Mouse (Mus musculus): ENCODE measurements around the gene Ppara. TPM values are rescaled to one million over a fixed set of nuclear protein-coding genes. Genes with fewer than 3 reads are reported as not detected.
A peak's percentile ranks its signal among the peaks of the same experiment; 100 is the strongest.

The Ppara gene
- total RNA-seq, 2 experiments from 2014 or later: 21.9 to 22.2 TPM

GRCm38 (mm10) chr15:85795516-85795915 is 60.7 kb downstream of the Ppara start:
- DNase-seq (ENCODE audit: low spot score): no peak

DNA sequence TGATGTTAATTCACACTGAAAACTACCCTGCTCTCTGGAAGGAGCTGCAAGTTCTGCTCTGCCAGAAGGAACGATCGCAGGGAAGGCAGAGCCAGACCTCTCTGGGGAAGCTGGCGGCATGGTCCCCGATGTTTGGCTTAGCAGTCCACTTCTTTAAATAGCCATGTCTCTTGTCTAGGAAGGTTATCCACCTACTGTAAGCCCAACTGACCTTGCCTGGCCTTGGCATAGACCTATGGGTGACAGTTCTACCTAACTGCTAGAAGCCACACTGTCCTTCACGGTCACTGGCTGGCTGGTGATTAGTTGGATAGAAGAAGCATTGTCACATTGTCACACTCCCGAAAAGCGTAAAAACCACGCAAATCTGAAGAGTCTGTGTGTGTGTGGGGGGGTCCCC is 63.9 kb downstream of the Ppara start:
- DNase-seq (ENCODE audit: low spot score): peak; percentile 45

- no peak for DNase-seq (ENCODE audit: low spot score)
These were observed 68.1 kb downstream of the Ppara start for GRCm38 (mm10) chr15:85802931-85803330.

GRCm38 (mm10) chr15:85806886-85807285 is 72.1 kb downstream of the Ppara start:
- no peak for DNase-seq (ENCODE audit: low spot score)

GRCm38 (mm10) chr15:85807404-85807803 is 72.6 kb downstream of the Ppara start:
- DNase-seq (ENCODE audit: low spot score): no peak

- no peak for DNase-seq (ENCODE audit: low spot score)
These were observed 73.2 kb downstream of the Ppara start for GRCm38 (mm10) chr15:85808031-85808430.

DNA sequence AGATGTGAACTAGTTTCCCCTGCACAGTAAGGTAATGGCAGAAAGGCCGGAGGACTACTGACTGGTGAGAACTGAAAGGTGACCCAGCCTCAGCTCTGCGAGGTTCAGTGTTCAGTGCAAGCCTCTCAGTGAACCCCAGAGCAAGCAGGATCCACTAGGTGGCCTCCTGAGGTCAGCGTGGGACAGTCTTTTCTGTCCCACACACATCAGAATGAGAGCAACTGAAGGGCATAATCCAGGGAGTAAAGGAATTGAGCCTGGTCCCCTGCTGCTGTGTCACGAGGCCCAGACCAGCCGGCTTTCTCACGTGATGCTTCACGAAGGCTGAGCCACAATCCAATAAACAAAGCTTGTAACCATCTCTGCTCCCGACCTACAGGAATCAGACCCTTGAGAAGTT is 73.7 kb downstream of the Ppara start:
- DNase-seq (ENCODE audit: low spot score): no peak

GRCm38 (mm10) chr15:85809091-85809490 is 74.3 kb downstream of the Ppara start:
- no peak for DNase-seq (ENCODE audit: low spot score)

- no peak for DNase-seq (ENCODE audit: low spot score)
These were observed 75.7 kb downstream of the Ppara start for GRCm38 (mm10) chr15:85810462-85810805.

- peak; percentile 91 for DNase-seq (ENCODE audit: low spot score)
These were observed 76.2 kb downstream of the Ppara start for GRCm38 (mm10) chr15:85810806-85811521.

DNA sequence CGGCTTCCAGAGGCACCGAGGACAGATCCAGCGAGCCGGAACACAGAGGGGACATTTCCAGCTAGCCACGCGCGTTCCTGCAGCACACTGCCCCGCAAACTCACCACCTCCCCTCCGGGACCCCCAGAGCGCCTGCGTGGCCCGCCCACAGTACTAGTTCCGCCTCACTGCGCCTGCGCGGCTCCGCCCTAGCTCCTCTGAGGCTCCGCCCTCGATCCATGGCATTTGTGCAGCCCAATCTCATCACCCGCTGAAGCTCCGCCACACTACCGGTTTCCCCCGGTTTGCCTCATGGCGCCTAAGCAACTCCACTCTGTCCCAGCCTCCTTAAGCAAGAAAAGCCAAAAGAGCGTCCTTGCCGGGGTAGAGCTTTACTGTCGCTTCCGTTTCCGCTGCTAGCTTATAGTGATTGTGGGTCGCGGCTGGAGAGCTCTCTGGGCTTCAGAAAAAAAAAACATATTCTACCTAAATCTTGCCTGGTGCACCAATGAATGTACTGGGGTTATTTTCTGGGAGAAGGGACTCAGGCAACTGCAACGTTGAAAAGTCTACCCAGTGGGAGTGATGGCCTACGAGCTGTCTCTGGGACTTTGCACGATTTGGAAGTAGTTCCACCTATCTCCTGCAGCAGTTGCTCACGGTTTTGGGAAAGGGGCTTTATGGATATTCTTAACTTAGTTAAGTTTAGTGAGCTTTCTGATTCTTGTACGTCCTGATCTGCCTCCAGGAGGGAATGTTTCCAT is 76.9 kb downstream of the Ppara start, which contains the start of gene Cdpf1:
Gene Cdpf1, minus strand, starts transcription at position 163 of the 743 bp plus-strand sequence.
- DNase-seq (ENCODE audit: low spot score): peak; percentile 99

DNA sequence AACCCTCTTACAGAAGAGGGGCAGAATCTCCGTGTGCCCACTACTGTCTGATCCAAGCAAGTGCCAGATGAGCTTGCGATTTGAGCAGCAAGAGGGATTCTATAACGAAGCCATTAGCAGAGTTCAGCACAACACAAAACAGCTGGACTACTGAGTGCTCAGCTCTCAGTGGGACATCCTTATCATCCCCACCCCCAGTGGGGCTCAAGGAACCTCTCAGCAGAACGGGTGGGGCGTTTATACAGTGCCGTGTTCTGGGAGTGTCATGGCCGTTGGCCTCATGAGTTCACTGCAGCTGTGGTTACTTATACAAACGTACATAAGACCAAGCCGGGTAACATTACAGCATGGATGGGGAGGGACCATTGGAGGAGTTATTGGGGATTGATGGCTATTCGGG is 78.6 kb downstream of the Ppara start:
- DNase-seq (ENCODE audit: low spot score): no peak

DNA sequence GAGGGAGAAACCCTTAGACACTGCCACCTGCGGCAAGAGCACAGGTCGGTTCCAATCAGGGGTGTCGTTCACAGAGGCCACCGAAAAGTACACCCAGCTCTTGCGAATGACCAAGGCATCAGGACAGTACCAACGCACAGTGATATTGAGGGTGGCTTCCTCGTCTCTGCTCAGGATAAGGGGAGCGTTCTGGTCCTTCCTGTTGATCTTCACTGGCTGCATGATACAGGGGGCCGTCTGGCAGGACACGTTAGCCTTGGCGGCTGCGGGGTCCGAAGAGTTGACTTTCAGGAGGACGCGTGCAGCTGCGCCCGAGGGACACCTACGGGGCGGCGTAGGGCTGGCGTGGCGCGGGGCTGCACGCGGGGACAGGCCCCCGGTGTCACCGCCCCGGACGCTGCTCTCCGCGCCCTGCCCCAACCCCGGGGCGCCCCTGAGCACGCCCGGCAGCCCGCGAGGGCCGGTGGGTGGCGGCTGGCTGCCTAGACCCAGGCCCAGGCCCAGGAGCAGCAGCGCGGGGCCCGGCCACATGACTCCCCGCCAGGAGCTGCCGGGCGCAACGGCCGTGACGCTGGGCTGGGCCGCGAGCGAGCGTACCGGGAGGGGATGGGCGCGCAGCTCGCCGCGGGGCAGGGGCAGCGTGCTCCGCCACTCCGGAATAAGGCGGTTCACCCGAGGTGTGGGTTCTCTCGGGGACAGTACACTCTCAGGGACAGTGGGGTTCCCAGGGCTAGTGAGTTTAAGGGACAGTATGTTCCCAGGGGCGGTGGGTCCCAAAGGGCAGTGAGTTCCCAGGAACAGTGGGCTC is 86.6 kb downstream of the Ppara start, which contains the start of gene Pkdrej:
Gene Pkdrej, minus strand, starts transcription at position 532 of the 808 bp plus-strand sequence.
- DNase-seq (ENCODE audit: low spot score): peak; percentile 24

DNA sequence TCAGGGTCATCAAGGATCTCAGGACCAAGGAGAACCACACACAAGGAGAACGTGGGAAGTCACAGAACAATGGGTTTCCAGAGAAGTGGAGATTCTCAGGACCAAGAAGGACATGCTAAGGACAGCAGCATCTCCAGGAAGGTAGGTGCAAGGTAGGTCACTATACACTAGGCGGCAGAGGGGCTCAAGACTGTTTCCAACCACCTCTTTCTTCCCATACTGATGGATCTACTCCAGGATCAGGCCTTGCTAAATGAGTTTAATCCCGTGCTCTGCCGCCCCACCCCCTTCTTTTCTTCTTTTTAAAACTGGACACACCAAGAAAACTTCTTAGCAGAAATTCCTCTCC is 87.2 kb downstream of the Ppara start:
- no peak for DNase-seq (ENCODE audit: low spot score)

- no peak for DNase-seq (ENCODE audit: low spot score)
These were observed 91.9 kb downstream of the Ppara start for GRCm38 (mm10) chr15:85826676-85827075.

DNA sequence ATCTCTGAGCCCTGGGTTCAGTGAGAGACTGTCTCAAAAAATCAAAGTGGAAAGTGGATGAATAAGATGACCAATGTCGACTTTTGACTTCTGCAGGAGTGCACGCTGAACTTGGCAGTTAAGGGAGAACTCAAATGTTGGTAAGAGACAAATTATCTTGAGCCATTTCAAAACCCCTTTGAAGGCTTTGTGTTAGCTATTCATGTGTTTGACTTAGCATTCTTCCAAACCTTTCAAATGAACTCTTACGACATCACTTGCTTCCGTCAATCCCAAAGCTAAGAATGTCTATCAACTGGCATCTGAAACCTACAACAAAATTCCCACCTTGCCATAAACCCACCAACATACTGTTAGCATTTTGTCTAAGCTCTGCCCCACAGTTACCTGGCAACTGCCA is 93.3 kb downstream of the Ppara start:
- DNase-seq (ENCODE audit: low spot score): no peak

DNA sequence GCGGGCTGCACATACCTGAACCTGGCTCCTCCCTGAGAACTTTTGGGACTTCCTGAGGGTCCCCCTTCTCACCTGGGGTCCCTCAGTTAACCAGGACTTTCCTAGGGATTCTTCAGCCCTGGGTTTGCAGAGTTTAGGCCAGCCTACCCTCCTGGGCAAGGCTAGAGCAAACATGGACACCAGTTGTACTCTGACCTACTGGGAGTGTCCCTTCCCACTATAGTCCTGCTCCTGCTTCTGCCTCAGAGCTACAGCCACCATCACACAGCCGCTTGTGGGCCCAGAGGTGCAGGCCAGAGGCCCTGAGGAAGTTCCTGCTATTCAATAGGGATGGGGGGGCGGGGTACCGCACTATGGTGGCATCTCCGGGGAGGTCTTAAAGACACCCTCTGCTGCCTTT is 94.7 kb downstream of the Ppara start:
- DNase-seq (ENCODE audit: low spot score): no peak

DNA sequence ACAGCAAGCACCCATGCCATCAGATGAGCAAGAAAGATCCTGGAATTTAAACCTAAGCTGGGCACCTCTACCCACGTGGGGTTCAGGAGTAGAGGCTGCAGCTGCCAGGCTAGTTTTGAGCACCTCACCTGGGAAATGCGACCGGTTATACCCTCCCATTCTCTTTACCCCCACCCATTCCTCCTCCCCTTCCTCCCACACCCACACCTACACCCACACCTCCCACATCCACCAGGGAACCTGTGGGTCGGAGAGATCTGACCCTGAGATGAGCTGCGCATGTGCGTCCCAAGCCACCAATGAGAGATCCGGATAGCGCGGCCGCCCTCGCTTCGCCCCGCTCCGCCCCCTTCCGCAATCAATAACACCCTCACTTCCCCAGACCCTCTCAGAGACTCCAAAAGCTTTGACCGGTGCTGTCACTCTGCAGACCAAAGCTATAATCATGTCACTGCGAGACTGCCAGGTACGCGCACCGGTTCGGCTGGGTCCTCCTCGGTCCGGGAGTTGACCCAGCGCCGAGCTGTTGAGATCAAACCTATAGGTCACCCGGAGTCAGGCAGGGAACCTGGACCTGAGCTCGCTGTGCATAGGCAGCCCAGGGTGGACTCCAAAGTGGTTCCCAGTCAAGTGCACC is 97.3 kb downstream of the Ppara start, which contains the start of gene Ttc38:
Gene Ttc38, plus strand, starts transcription at position 353 of the 637 bp plus-strand sequence.
- peak; percentile 82 for DNase-seq (ENCODE audit: low spot score)

- no peak for DNase-seq (ENCODE audit: low spot score)
These were observed 97.8 kb downstream of the Ppara start for GRCm38 (mm10) chr15:85832599-85832998.

DNA sequence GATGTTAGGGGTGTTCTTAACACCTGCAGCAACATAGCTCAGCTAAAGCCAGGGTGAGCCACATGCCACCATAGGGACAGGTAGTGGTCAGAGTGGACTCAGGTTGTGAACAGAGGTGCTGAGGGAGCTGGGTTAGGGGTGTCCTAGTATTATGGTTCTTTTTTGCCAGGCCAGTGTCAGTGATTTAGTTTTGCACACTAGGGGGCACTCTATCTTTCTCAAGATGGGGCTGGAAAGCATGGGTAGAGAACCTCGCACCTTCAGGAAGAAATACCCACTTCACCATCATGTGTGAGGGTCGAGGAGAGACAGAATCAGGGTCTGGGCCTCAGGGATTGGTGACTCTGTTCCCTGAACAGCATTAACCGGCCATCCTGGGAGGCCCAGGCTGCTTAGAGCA is 100.6 kb downstream of the Ppara start:
- no peak for DNase-seq (ENCODE audit: low spot score)

- DNase-seq (ENCODE audit: low spot score): no peak
These were observed 102.1 kb downstream of the Ppara start for GRCm38 (mm10) chr15:85836887-85837286.

- DNase-seq (ENCODE audit: low spot score): no peak
These were observed 106.2 kb downstream of the Ppara start for GRCm38 (mm10) chr15:85840983-85841382.
